Mouse (Mus musculus) cortical plate, adult 2 months (tissue): Measurements from ENCODE around the gene Fbn1.

ENCODE experiments used
- CTCF ChIP-seq: fragments of 200-500 bp; IDR thresholded peaks from 2 replicates; pipeline ENCODE4 v1.5.1; 2011; ENCODE audit warnings: mild to moderate bottlenecking, control low read depth, low read length; ENCODE audit not compliant: insufficient read depth; ENCODE audit errors: extremely low read depth
- POLR2A ChIP-seq: fragments of 200-500 bp; IDR thresholded peaks from 2 replicates; pipeline ENCODE4 v1.6.1; 2011; ENCODE audit warnings: mild to moderate bottlenecking, low read length, control low read depth; ENCODE audit not compliant: insufficient read depth; ENCODE audit errors: extremely low read depth

- TF ChIP-seq POLR2A (no peak), CTCF (no peak)
Measured at GRCm38 (mm10) chr2:125516594-125516993, 8.8 kb upstream of the Fbn1 start.
